In the genomic region with DNA sequence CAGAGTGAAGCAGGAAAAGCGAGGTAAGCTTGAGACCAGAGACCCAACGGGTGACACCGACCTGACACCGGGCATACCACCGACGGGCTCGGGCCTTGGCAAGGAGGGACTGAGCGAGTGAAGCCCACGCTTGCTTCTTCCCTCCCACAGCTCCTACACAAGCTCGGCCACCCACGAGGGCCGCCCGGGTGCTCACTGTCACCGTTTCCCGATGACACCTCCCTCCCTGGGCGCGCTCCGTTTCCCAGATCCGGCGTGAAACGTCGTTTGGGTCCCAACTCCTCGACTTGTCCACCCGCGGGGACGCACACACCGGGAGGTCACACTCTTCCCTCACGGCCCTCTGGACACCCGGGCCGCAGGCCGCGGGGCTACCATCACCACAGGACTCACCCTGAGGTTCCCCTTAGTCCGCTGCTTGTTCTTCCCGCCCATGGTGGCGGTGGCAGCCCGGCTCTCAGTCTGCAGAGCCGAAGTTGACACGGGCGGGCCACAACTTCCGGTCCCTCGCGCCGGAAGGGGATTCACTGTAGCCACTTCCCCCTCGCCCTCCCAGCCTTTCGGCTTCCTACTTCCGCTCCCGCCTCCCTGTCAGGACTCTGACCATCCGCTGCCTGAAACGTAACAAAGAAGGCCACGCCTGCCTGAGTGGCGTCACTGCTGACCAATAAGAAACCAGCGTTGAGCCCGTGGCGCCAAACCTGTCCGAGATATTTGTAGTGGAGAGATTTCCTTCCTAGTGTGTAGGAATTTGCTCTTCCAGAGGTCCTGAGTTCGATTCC, we compare ENCODE assay signal across 8 mouse cellular contexts. TPM values are rescaled to one million over a fixed set of nuclear protein-coding genes. Genes with fewer than 3 reads are reported as not detected.
DNase-seq lines count a peak whose midpoint lies in the region; ATAC-seq and TF ChIP-seq lines count a peak whose summit lies in the region.

Gene Ltn1 (minus strand): TSS at position 580 of the 782 bp plus-strand sequence.

- peaks cover 0 to 12% of the 10 kb centered on the region in 2 experiments; a peak in 1 of 4 replicates for H3K4me1 ChIP-seq in MEL (ENCODE audit: control insufficient read depth in 1 of 2, insufficient read depth in 2 of 2, low read length in 2 of 2)
- H3K4me1 ChIP-seq in cerebellum, adult 2 months (ENCODE audit: control insufficient read depth, insufficient read depth, low read length), result no peaks in the 10 kb centered on the region; the same call in 1 of the 2 replicates
- H3K4me1 ChIP-seq in forebrain, postnatal 0 days (ENCODE audit: insufficient read depth), result peaks cover 2% of the 10 kb centered on the region; the same call in 1 of the 2 replicates
- peaks cover 3% of the 10 kb centered on the region; the same call in 1 of the 2 replicates for H3K4me1 ChIP-seq in lung, embryonic 15.5 days

- peak; percentile 99 for DNase-seq in MEL (ENCODE audit: low read depth, low spot score)
- DNase-seq in cerebellum, adult 2 months, result peak; percentile 99
- DNase-seq in forebrain, postnatal 0 days, result peak; percentile 99
- peak; percentile 99 for DNase-seq in heart, postnatal 4 days
- DNase-seq in layer of hippocampus, adult 8-10 months (ENCODE audit: low spot score in 2 of 2), result peak; percentile 98 to 99
- peak; percentile 97 for DNase-seq in ovary, adult 18-20 months (ENCODE audit: low spot score)
- peak; percentile 98 for DNase-seq in thymus, postnatal 0 days (ENCODE audit: low spot score)

- peaks cover 2 to 22% of the 10 kb centered on the region in 2 experiments for H3K36me3 ChIP-seq in MEL (ENCODE audit: control insufficient read depth in 1 of 2, insufficient read depth in 2 of 2, low read length in 2 of 2)
- H3K36me3 ChIP-seq in forebrain, postnatal 0 days (ENCODE audit: insufficient read depth), result no peaks in the 10 kb centered on the region
- no peaks in the 10 kb centered on the region for H3K36me3 ChIP-seq in lung, embryonic 15.5 days

- H3K27ac ChIP-seq in MEL (ENCODE audit: control insufficient read depth, low read depth, low read length), result peak within 1 kb of the TSS; percentile 43
- H3K27ac ChIP-seq in cerebellum, adult 2 months (ENCODE audit: insufficient read depth, low read length), result peak within 1 kb of the TSS; percentile 58
- H3K27ac ChIP-seq in forebrain, postnatal 0 days (ENCODE audit: low read depth, low read length), result peak within 1 kb of the TSS; percentile 69
- peak within 1 kb of the TSS; percentile 64 for H3K27ac ChIP-seq in lung, embryonic 15.5 days

- H3K27me3 ChIP-seq in MEL (ENCODE audit: control insufficient read depth in 1 of 2, insufficient read depth in 2 of 2, low read length in 2 of 2), result no peaks in the 10 kb centered on the region
- H3K27me3 ChIP-seq in cerebellum, adult 2 months (ENCODE audit: control insufficient read depth, insufficient read depth, low read length), result no peaks in the 10 kb centered on the region
- H3K27me3 ChIP-seq in forebrain, postnatal 0 days (ENCODE audit: insufficient read depth, low read length), result no peaks in the 10 kb centered on the region
- H3K27me3 ChIP-seq in lung, embryonic 15.5 days, result no peaks in the 10 kb centered on the region

- no peak for TF ChIP-seq EP300 in MEL (IDR thresholded peaks at IDR 0.05; ENCODE audit: low read depth in 1 of 2, low read length in 2 of 2)

- no peak for TF ChIP-seq CTCF in MEL (IDR thresholded peaks at IDR 0.05 in 2 of 3, conservative IDR thresholded peaks at IDR 0.05 in 1 of 3; ENCODE audit: control insufficient read depth in 1 of 3, insufficient read depth in 1 of 3, low read depth in 2 of 3, low read length in 3 of 3, poor library complexity in 1 of 3, severe bottlenecking in 1 of 3)
- no peak for TF ChIP-seq CTCF in cerebellum, adult 2 months (IDR thresholded peaks at IDR 0.05; ENCODE audit: borderline replicate concordance, insufficient read depth, low read depth, low read length)
- TF ChIP-seq CTCF in forebrain, postnatal 0 days (IDR thresholded peaks at IDR 0.05; ENCODE audit: low read depth), result no peak

- no peak for TF ChIP-seq RAD21 in MEL (IDR thresholded peaks at IDR 0.05; ENCODE audit: low read depth, low read length)

- peak within 1 kb of the TSS; percentile 77 for H3K4me2 ChIP-seq in forebrain, postnatal 0 days (ENCODE audit: low read depth)
- peak within 1 kb of the TSS; percentile 72 for H3K4me2 ChIP-seq in lung, embryonic 15.5 days

- H3K4me3 ChIP-seq in MEL (ENCODE audit: control insufficient read depth in 1 of 2, insufficient read depth in 1 of 2, low read depth in 2 of 2, low read length in 2 of 2), result peak within 1 kb of the TSS; percentile 60 to 75
- peak within 1 kb of the TSS; percentile 88 for H3K4me3 ChIP-seq in cerebellum, adult 2 months (replicated peaks; ENCODE audit: insufficient read depth, low read depth, low read length)
- peak within 1 kb of the TSS; percentile 96 for H3K4me3 ChIP-seq in forebrain, postnatal 0 days (ENCODE audit: low read depth, low read length)
- peak within 1 kb of the TSS; percentile 77 for H3K4me3 ChIP-seq in lung, embryonic 15.5 days

- ATAC-seq in forebrain, postnatal 0 days, result peak; percentile 100
- ATAC-seq in lung, embryonic 15.5 days (ENCODE audit: borderline replicate concordance, extremely low read depth, low FRiP score, low TSS enrichment), result peak; percentile 99

- peaks cover 34% of the 10 kb centered on the region for H3K79me2 ChIP-seq in MEL (ENCODE audit: control insufficient read depth, insufficient read depth, low read length, poor library complexity)

- peak within 1 kb of the TSS; percentile 81 for H3K9ac ChIP-seq in MEL (ENCODE audit: control insufficient read depth, low read depth, low read length, poor library complexity, severe bottlenecking)
- H3K9ac ChIP-seq in forebrain, postnatal 0 days, result peak within 1 kb of the TSS; percentile 81
- peak within 1 kb of the TSS; percentile 83 for H3K9ac ChIP-seq in lung, embryonic 15.5 days

- no peaks in the 10 kb centered on the region for H3K9me3 ChIP-seq in MEL (replicated peaks; ENCODE audit: insufficient read depth, low read length)
- H3K9me3 ChIP-seq in forebrain, postnatal 0 days (ENCODE audit: low read length), result no peaks in the 10 kb centered on the region
- H3K9me3 ChIP-seq in lung, embryonic 15.5 days, result no peaks in the 10 kb centered on the region

- under 1% methylated on average over 56 of the region's 56 CpGs for WGBS in cerebellum, adult 2 months
- under 1% methylated on average over 55 of the region's 56 CpGs for WGBS in forebrain, postnatal 0 days
- WGBS in lung, embryonic 15.5 days, result under 1% methylated on average over 56 of the region's 56 CpGs

- TF ChIP-seq POLR2A in MEL (IDR thresholded peaks at IDR 0.05; ENCODE audit: control insufficient read depth in 1 of 2, insufficient read depth in 1 of 2, low read depth in 1 of 2, low read length in 2 of 2, poor library complexity in 1 of 2), result peak; percentile 85
- TF ChIP-seq POLR2A in cerebellum, adult 2 months (IDR thresholded peaks at IDR 0.05; ENCODE audit: borderline replicate concordance, insufficient read depth, low read length), result peak; percentile 58; the same call in 1 of the 2 replicates

TF ChIP-seq in MEL, 35 proteins besides CTCF, POLR2A, EP300 and RAD21 (continues in another document):
- TF ChIP-seq ZNF384 (IDR thresholded peaks at IDR 0.05; ENCODE audit: low read depth, low read length) (no peak), E2F4 (IDR thresholded peaks at IDR 0.05; ENCODE audit: borderline replicate concordance, low read depth, low read length) (peak; percentile 100), RCOR1 (IDR thresholded peaks at IDR 0.05; ENCODE audit: low read depth, low read length) (no peak), TAL1 (IDR thresholded peaks at IDR 0.05; ENCODE audit: low read length) (no peak), MXI1 (IDR thresholded peaks at IDR 0.05; ENCODE audit: low read depth, low read length) (peak; percentile 93), MEF2A (IDR thresholded peaks at IDR 0.05; ENCODE audit: extremely low read depth, insufficient replicate concordance, low read depth, low read length, poor library complexity, severe bottlenecking) (no peak), KAT2A (conservative IDR thresholded peaks at IDR 0.05; ENCODE audit: low read depth, low read length) (no peak; the same call in 1 of the 2 replicates), TBP (IDR thresholded peaks at IDR 0.05; ENCODE audit: low read depth, low read length) (peak; percentile 81), TCF12 (IDR thresholded peaks at IDR 0.05; ENCODE audit: low read depth, low read length) (peak; percentile 48; the same call in 1 of the 2 replicates), SIN3A (IDR thresholded peaks at IDR 0.05; ENCODE audit: low read length) (peak; percentile 97), JUND (IDR thresholded peaks at IDR 0.05; ENCODE audit: low read depth, low read length) (no peak), POLR2AphosphoS2 (IDR thresholded peaks at IDR 0.05; ENCODE audit: low read length) (peak; percentile 79), ZKSCAN1 (IDR thresholded peaks at IDR 0.05; ENCODE audit: low read depth, low read length) (no peak), ETS1 (IDR thresholded peaks at IDR 0.05; ENCODE audit: low read depth, low read length) (peak; percentile 13; the same call in 1 of the 2 replicates), HCFC1 (IDR thresholded peaks at IDR 0.05; ENCODE audit: low read depth, low read length) (peak; percentile 91), POLR2AphosphoS5 (IDR thresholded peaks at IDR 0.05; ENCODE audit: borderline replicate concordance, low read depth, low read length) (no peak), CHD2 (IDR thresholded peaks at IDR 0.05; ENCODE audit: low read length) (no peak), USF2 (IDR thresholded peaks at IDR 0.05; ENCODE audit: borderline replicate concordance in 1 of 2, insufficient read depth in 1 of 2, low read depth in 1 of 2, low read length in 2 of 2) (no peak), ELF1 (IDR thresholded peaks at IDR 0.05; ENCODE audit: low read depth, low read length) (peak; percentile 98), USF1 (IDR thresholded peaks at IDR 0.05; ENCODE audit: low read depth, low read length) (0 out of 2 replicates have a peak, but pooled peaks have one; percentile 6), NELFE (IDR thresholded peaks at IDR 0.05; ENCODE audit: low read depth, low read length) (peak; percentile 83), MAZ (IDR thresholded peaks at IDR 0.05; ENCODE audit: low read depth, low read length) (0 out of 2 replicates have a peak, but pooled peaks have one; percentile 45)

RNA-seq across cellular contexts. Expression of gene Ltn1, which starts in this region (rescaled TPM):
- total RNA-seq in MEL (2012; rRNA removed), result 16.0 and 16.4 TPM in 2 replicates
- 10 to 100 TPM; 22.3 to 55.9 TPM for polyA plus RNA-seq in MEL (2012; ENCODE audit: insufficient read depth in 1 of 2, insufficient read length in 2 of 2, low read depth in 1 of 2, low replicate concordance in 2 of 2, missing spikeins in 1 of 2)
- 16.5 and 17.6 TPM in 2 replicates for polyA plus RNA-seq in cerebellum, adult 2 months (2012; rRNA removed)
- 17.5 and 22.1 TPM in 2 replicates for total RNA-seq in forebrain, postnatal 0 days (2014; rRNA removed)
- polyA plus RNA-seq in forebrain, postnatal 0 days (2015; fragmentation: Nextera tagmentation; extraction: Ambion mirVana), result 13.0 and 19.1 TPM in 2 replicates
- 10 to 100 TPM; 29.6 to 29.9 TPM for total RNA-seq in heart, postnatal 4 days (2021)
- total RNA-seq in layer of hippocampus, adult 8-10 months (2022), result 10 to 100 TPM; 40.0 to 50.7 (median 44.1) TPM
- polyA plus RNA-seq in lung, embryonic 15.5 days (2015; fragmentation: Nextera tagmentation; extraction: Ambion mirVana), result 29.5 and 29.6 TPM in 2 replicates
- 23.7 and 25.0 TPM in 2 replicates for polyA plus RNA-seq in thymus, postnatal 0 days (2015; fragmentation: Nextera tagmentation; extraction: Ambion mirVana)

Comparison
In these comparisons a context has a peak if more than half of its experiments do, and no peak if none do; other contexts are left out.
1. Peak in every context shown above with its lines: DNase-seq, ATAC-seq, H3K4me3 ChIP-seq and H3K27ac ChIP-seq.